Mouse (Mus musculus): ENCODE results near the gene Sec23b.

Gene Sec23b

DNA sequence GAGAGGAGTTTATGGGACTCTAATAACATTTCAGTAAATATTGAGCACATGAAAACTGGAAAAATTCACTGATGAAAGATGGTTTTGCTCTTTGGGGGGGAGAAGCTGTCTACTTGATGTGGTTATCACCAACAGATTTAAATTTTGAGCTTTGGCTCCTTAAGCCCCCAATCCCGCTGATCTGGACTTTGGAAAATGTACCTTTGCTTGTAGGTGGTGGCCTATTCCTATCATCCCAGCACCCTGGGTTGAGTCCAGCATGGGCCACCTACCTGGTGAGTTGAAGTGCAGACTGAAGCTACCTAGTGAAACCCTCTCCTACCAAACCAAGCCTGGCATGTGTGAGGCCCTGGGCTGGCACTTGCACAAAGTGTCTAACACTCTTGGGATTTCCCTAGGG lies 45.5 kb downstream of the Sec23b start:
- DNase-seq (ENCODE audit: low read depth) = no peak

DNA sequence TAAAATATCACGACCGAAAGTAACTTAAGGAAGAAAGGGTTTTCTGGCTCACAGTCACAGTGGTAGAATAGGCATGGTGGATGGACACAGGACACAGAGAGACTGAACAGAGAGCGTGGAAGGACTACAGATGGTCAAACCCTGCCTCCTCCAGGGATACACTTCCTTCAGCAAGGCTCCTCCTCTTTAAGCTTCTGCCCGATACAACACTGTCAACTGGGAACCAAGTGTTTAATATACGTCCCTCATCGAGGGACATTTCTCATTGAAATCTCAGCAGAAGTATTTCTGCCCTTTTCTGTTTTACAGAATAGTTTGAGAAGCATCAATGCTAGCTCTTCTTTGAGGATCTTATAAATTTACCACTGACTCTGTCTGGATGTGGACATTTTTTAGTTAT lies 57.9 kb downstream of the Sec23b start:
- DNase-seq (ENCODE audit: low read depth) = no peak

DNA sequence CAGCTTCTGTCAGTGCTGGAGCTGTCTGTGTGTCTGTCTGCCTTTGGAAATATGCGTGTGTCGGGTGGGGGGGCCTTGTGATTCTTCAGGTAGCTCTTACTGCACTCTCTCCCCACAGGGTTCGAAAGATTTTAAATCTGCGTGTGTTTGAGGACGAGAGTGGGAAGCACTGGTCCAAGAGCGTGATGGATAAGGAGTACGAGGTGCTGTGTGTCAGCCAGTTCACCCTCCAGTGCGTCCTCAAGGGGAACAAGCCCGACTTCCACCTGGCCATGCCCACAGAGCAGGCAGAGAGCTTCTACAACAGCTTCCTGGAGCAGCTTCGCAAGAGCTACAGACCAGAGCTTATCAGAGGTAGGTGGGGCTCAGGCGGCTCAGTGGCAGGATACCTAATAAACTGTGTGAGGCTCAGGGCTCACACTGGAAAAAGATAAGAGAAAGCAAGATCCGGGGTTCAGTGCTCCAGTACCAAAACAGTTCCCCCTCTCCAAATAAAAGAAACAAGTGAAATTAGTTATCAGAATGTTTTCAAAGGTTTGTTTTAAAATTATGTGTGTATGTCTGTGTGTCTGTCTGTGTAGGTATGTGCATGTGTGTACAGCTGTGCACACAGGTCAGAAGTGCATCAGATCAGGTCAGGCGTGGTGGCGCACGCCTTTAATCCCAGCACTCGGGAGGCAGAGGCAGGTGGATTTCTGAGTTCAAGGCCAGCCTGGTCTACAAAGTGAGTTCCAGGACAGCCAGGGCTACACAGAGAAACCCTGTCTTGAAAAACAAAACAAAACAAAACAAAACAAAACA lies 61.2 kb downstream of the Sec23b start:
- DNase-seq (ENCODE audit: low read depth) = peak; percentile 16

DNA sequence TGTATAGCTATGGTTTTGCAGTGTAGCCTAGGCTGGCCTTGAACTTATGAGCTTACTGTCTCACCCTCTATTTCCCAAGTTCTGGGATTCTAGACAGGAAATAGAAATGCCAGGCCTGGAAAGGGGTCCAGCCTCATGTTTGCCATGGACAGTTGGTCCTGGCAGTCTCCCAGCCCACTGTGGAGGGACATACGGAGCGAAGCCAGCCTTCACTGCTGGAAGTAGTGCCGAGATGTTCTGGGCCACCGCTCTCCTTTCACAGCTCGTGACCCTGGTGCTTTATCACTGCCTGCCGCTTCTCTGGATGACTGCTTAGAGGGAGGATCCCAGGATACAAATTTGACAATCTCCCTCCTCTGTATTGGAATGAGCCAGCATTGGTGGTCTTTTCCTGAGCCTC lies 65.5 kb downstream of the Sec23b start:
- DNase-seq (ENCODE audit: low read depth) = no peak

DNA sequence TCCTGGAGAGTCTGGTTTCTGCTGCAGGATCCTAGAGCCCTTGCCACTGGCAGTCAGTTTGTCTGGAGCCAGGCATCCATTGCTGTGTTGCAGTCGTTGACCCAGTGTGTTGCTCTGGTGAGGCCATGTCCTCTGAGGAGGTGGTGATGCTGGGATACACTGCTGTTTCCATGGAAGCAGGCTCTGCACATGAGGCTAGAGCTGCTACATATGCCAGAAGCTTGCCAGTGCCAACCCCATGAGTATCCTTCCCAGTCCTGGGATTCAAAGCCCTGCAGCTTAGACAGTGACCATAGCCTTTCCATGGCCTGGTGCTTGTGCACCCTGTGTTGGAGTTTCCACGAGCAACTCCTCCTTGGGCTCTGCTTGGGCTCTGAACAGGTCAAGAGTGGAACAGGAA lies 77.5 kb downstream of the Sec23b start:
- DNase-seq (ENCODE audit: low read depth) = no peak

DNA sequence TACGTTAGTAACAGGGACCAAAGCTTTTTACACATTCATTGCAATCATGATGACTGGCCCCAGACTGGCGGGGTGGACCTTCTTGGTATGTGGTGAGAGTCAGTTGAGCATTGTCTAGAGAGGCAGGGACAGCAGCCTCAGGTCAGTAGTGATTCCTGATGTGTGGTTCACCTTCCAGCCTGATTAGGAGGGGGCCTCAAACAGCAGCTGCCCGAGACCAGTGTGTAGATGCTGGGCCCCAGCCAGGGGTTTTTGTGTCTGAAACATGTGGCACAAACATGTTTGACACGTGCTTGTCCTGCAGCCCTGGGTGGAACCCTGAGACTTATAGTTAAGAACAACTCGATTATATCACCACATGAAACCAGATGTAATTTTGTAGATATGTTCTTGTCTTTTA lies 78.2 kb downstream of the Sec23b start:
- DNase-seq (ENCODE audit: low read depth) = no peak

DNA sequence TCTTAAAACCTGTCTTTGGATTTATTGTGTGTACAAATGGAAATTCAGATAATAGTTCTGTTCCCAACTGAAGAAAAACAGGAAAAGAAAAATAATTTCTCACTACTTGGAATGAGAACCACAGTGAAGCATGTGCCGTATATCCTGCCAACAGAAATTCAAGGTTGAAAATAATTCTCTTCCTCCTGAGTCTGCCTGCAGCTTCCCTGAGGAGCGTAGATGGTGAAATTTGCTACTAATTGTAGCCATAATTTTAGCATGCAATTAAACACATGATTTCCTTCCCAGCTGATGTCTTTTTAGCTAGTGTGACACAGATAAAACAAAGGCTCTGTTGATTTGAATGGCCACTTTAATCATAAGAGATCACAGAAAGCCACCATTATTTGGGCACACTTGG lies 78.7 kb downstream of the Sec23b start:
- DNase-seq (ENCODE audit: low read depth) = no peak

DNA sequence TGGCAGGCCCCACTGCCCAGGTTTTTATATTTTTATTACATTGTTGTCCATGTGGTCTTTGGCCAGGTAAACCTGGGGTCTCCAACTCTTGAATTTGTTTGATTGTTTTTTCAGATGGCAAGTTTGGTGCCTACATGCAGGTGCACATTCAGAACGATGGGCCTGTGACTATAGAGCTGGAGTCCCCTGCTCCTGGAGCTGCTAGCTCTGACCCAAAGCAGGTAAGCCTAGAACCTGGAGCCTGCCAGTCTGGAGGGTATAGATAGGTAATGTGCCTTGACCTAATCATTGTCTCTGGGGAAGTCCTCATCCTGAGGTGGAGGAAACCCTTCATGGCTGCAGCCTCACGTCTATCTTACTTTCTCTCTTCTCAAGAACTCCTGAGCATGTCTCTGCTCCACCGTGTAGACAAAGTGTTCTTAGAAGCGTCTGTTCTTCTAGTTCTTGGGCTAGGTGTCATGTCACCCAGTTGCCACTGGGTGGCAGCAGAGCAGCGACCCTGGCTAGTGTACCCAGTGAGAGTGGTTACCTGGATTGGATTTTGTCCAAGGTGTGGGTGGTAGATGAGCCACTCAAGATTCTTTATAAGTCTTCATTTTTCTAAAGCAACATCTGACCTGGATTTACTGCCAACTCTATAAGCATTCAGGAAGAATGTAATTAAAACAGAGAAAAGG lies 79.8 kb downstream of the Sec23b start:
- peak; percentile 40 for DNase-seq (ENCODE audit: low read depth)

DNA sequence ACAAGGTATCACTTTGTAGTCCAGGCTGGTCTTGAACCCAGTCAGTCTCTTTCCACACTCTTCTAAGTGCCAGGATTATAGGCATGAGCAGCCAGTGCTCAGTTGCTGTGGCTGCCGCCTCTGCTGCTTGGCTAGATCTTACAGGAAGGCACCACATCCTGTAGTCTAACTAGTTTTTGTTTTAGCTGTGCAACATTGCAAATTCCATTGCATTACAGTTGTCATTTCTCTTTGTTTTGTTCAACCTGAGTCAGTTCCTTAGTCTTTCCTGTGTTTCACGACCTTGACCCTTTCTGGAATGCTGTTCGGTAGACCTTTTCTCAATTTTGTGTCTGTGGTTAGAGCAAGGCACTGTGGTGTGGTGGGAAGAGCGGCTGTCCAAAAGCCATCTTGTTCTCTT lies 81.2 kb downstream of the Sec23b start:
- DNase-seq (ENCODE audit: low read depth) = no peak

DNA sequence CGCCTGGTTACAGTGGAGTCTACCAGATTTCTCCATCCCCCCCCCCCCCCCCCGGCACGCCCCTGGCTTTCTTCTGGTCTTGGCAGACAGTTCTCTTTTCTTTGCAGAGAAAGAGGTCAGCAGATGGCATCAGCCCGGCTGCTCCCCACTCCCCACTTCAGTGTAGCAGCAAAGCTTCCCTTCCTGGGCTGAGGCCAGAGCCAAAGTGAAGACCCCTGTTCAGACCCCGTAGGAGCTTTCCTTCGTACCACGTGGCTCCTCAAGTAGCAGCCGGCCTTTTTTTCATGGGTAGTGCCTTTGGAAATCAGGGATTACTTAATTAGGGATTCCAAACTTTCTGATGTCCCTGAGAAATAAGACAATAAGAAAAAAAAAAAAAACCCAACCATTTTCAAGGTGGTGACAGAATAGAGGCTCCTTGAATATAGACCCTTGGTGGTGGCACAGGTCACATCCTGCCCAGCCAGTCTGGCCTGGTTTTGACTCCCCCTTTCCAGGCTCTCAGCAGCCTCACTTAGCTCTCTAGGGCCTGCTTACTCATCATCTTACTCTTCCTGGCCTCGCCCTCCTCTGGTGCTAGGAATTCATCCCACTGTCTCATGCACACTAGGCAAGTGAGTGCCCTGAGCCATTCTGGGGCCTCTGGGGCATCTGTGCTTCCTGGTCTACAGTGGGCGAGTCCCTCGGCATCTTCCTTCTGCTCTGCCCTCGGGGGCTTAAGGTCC lies 81.8 kb downstream of the Sec23b start:
- DNase-seq (ENCODE audit: low read depth) = no peak

DNA sequence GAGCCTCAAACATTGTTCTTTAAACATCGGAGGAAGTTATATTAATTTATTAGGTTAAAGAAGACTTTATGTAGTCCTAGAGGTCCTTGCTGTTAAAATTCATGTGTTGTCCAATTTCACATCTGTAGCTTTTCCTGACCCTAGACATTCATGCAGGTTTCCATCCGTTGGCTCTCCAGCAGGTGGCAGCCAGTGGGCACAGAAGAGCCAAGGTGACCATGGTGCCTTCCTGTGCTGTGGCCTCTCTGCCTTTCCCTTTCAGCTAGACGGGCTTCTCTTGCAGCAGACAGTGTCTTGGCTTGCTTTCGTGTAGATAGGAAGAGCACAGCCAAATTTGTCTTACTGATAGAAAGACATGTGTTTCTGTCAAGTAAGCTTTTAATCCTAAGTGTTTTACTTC lies 82.7 kb downstream of the Sec23b start:
- no peak for DNase-seq (ENCODE audit: low read depth)

DNA sequence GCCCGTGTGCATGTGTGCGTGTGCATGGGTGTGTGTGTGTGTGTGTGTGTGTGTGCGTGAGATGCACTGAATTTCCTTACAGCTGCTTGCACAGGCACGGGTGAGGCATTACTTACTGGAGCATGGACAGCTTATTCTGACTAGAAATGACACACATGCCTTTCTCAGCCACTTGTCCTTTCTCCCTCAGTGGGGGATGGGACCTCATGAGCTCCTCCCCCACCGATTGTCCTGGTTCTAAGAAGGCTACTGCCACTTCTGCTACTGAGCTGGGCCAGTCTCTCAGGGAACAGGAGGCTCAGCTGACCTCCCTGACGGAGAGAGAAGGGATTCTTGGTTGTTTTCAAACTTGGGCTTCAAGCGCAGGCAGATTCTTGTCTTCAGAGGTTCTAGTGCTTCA lies 84.1 kb downstream of the Sec23b start:
- DNase-seq (ENCODE audit: low read depth) = no peak
